Mouse (Mus musculus) midbrain, embryonic 10.5 days (tissue): ENCODE results near the gene Tnip1. TPM values are rescaled to one million over a fixed set of nuclear protein-coding genes. Genes with fewer than 3 reads are reported as not detected.
A peak's percentile ranks its signal among the peaks of the same experiment; 100 is the strongest.

Source experiments
- DNase-seq: peaks from one replicate; pipeline ENCODE4 v3.0.0-alpha.2; 2017; ENCODE audit warnings: low spot score
- H3K27ac ChIP-seq: fragments of 300-500 bp; sonication (generic); replicated peaks from 2 replicates; pipeline ENCODE4 v1.5.1; 2016; ENCODE audit warnings: mild to moderate bottlenecking
- H3K27me3 ChIP-seq: fragments of 300-500 bp; sonication (generic); 2 replicates; pipeline ENCODE4 v1.6.1; 2016; ENCODE audit warnings: low read depth, mild to moderate bottlenecking; ENCODE audit not compliant: poor library complexity, severe bottlenecking
- H3K36me3 ChIP-seq: fragments of 300-500 bp; sonication (generic); 2 replicates; pipeline ENCODE4 v1.6.1; 2016; ENCODE audit warnings: mild to moderate bottlenecking, moderate library complexity
- H3K4me1 ChIP-seq: fragments of 300-500 bp; sonication (generic); 2 replicates; pipeline ENCODE4 v1.6.1; 2016
- H3K4me3 ChIP-seq: fragments of 300-500 bp; sonication (generic); 2 replicates; pipeline ENCODE4 v1.5.1; 2016; ENCODE audit warnings: mild to moderate bottlenecking, moderate library complexity
- H3K9me3 ChIP-seq: fragments of 300-500 bp; sonication (generic); replicated peaks from 2 replicates; pipeline ENCODE4 v1.6.1; 2016; ENCODE audit warnings: mild to moderate bottlenecking
- WGBS: fragments of 180-500 bp; shearing (Covaris S2); methylation state at CpG from one replicate; pipeline ENCODE4 v1.1.7; 2016; 5-methylcytosine and 5-hydroxymethylcytosine counted together
- polyA plus RNA-seq: library from polyadenylated mRNA; unstranded; fragments of >200 nt; fragmentation: Nextera tagmentation; extraction: Ambion mirVana; gene quantifications from 2 replicates; pipeline ENCODE4 v1.2.1, GENCODE M21; 2016

The Tnip1 gene
- polyA plus RNA-seq, 1 experiment from 2014 or later: 9.5 TPM

DNA sequence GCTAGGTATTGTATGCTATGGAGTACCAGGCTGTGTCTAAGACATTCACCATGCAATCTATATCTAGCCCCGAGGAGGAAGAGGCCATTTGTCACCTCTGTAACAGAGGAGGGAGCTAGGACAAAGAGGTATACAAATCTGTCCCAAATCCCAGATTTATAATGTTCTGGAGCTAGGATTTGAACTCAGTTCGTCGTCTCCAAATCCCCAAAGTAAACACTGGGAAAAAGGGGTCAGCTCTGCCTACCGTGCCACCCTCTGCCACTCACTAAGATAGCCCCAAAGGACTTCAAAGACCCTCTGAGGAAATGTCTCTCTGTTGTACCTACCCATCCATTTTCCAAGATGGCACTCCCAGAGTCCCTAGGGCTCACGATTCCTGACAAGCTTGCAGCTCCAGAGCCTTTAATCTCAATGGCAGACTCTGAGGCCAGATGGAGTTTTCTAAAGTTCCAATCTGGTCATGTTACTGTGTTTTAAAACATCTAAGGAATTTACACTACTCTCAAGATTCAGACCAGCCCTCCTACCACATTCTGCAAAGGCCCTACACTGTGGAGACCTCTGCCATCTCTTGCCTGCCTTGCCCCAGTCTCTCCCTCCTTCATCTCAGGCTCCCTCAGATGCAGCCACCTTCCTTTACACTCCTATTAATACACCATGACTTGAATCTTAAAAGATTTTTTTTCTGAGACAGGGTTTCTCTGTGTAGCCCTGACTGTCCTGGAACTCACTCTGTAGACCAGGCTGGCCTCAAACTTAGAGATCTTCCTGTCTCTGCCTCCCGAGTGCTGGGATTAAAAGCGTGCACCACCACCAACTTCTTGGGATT lies 50.8 kb downstream of the Tnip1 start:
- no peak for DNase-seq
- Histone ChIP-seq H3K4me1 (no peaks in the 10 kb centered on the region), H3K27me3 (no peaks in the 10 kb centered on the region), H3K27ac (no peak overlapping the region), H3K9me3 (no peaks in the 10 kb centered on the region), H3K4me3 (no peak overlapping the region), H3K36me3 (peaks cover 72% of the 10 kb centered on the region)
- WGBS: 89% methylated on average over 7 of the region's 7 CpGs

DNA sequence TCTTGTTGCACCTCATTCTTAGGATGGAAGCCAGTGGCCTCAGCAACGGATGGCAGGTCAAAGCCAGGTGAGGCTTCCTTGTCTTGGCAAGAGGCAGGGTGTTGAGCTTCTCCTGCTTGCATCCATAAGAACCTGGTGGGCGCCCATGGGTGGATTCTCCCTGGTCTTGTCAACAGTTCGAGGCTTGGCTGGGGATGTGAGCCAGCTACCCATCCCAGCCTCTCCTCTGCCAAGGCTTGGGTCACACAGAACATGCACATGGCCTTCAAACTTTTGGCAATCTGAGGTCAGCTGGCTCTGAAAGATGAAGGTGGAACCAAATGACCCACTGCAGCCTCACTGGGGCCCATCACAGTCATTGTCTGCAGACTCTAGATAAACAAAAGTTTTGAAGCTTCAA lies 51.5 kb downstream of the Tnip1 start:
- Histone ChIP-seq H3K4me1 (no peaks in the 10 kb centered on the region), H3K36me3 (peaks cover 67% of the 10 kb centered on the region), H3K9me3 (no peaks in the 10 kb centered on the region), H3K27ac (no peak overlapping the region), H3K4me3 (no peak overlapping the region), H3K27me3 (no peaks in the 10 kb centered on the region)
- WGBS: 91% methylated on average over 3 of the region's 3 CpGs
- no peak for DNase-seq

DNA sequence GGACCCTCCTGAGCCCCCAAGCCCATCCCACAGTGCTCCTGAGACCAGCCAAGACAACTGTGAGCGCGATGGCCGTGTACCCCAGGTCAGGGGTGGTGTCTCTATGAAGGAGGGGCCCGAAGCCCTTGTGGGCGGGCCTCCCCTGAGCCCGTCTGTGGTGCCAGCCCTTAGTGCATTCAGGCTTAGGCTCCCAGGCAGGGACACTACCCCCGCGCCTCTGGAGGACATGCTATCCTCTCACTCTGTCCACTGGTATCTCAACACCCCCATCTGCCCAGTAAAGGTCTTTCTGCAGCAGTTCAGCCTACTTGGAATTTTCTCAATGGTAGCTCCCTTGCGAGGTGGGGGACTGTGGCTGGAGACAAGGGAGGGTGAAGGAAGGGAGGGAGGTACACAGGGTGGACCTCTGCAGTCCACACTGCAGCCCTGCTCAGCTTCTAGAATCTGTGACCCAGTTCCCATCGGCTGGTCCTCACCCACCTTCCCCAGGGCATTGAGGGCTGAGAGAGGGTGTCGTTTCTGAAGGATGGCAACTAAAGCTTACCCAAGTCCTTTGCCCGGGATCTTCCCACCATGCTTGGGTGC lies 52.5 kb downstream of the Tnip1 start:
- Histone ChIP-seq H3K36me3 (peaks cover 58% of the 10 kb centered on the region), H3K27me3 (no peaks in the 10 kb centered on the region), H3K27ac (no peak overlapping the region), H3K4me1 (no peaks in the 10 kb centered on the region), H3K4me3 (no peak overlapping the region), H3K9me3 (no peaks in the 10 kb centered on the region)
- no peak for DNase-seq
- 89% methylated on average over 12 of the region's 12 CpGs for WGBS

DNA sequence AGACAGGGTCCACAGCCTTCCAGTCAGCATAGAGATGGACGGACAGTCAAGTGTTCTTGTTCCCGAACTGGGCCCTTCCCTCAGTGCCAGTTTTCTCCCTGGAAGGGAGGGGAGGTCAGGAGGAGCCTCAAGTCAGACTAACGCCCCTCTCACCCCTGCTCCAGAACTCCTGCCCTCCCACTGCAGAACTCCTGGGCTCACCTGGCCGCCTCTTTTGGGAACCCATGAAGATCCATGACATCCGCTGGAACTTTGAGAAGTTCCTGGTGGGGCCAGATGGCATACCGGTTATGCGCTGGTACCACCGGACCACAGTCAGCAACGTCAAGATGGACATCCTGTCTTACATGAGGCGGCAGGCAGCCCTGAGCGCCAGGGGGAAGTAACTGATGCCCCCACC lies 53.4 kb downstream of the Tnip1 start:
- no peaks in the 10 kb centered on the region for H3K9me3 ChIP-seq
- H3K4me3 ChIP-seq: no peak overlapping the region
- no peak overlapping the region for H3K27ac ChIP-seq
- no peak for DNase-seq
- peaks cover 51% of the 10 kb centered on the region for H3K36me3 ChIP-seq
- WGBS: 94% methylated on average over 11 of the region's 11 CpGs
- H3K4me1 ChIP-seq: peaks cover 6% of the 10 kb centered on the region
- H3K27me3 ChIP-seq: no peaks in the 10 kb centered on the region

DNA sequence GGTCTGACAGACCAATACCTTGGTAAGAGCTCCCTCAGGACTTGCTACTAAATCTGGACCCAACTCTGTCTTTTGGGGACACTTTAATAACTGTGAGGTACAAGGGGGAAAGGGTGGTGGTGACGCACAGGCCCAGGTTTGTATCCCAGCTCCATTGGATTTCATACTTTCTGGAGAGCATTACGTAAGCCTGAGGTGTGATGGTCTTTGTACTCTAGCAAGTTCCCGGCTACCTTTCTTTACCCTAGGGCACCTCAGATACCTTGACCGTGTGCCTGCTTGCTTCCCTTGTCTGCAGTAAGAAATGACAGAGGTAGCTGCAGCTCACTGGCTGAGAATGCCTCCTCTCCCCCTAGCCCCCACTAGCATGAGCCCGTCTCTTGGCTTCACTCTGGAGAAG lies 55.5 kb downstream of the Tnip1 start:
- H3K27me3 ChIP-seq: peaks cover 9% of the 10 kb centered on the region
- peaks cover 26% of the 10 kb centered on the region for H3K4me1 ChIP-seq
- peaks cover 39% of the 10 kb centered on the region for H3K36me3 ChIP-seq
- no peak for DNase-seq
- H3K27ac ChIP-seq: no peak overlapping the region
- WGBS: 91% methylated on average over 5 of the region's 5 CpGs
- no peak overlapping the region for H3K4me3 ChIP-seq
- H3K9me3 ChIP-seq: no peaks in the 10 kb centered on the region

DNA sequence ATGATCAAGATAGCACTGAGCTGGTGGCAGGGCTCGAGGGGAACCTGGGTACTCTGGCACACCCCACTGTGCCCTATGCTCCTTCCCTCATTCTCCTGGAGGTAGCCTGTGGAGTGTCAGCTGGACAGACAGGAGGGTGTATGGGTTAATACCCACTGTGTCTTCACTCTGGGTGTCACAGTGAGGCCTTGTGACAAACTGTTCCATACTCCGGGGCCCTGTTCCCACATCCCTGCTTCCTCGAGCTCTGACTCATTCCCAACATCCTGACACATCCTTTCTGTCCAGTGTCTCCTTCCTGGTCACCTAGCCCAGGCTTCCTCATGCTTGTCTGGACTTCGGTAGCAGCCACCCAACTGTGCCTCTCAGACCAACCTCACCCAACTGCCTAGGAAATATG lies 56.3 kb downstream of the Tnip1 start:
- H3K27me3 ChIP-seq: peaks cover 9% of the 10 kb centered on the region
- no peak for DNase-seq
- H3K4me1 ChIP-seq: peaks cover 27% of the 10 kb centered on the region
- no peaks in the 10 kb centered on the region for H3K9me3 ChIP-seq
- no peak overlapping the region for H3K27ac ChIP-seq
- no peak overlapping the region for H3K4me3 ChIP-seq
- H3K36me3 ChIP-seq: peaks cover 37% of the 10 kb centered on the region
- WGBS: 86% methylated on average over 4 of the region's 4 CpGs

DNA sequence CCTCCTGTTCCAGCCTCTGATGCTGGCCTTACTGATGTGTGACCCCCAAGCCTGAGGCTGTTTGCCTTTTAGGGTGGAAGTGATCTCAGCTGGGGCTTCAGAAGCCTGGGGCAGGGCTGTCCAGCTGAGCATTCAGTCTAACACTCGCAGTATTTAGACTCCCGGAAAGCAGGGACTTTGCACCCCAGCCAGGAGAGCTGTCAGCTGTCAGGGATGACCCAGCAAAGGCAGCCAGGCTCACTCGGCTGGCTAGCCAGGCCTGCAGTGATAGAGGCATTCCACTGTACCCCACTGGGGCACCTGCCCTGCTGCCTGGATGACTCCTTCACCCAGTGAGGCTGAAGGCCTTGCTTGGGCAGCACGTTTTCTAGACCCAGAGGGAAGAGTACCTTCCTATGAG lies 56.8 kb downstream of the Tnip1 start:
- 75% methylated on average over 4 of the region's 4 CpGs for WGBS
- no peak overlapping the region for H3K27ac ChIP-seq
- no peak overlapping the region for H3K4me3 ChIP-seq
- H3K27me3 ChIP-seq: peaks cover 9% of the 10 kb centered on the region
- peaks cover 27% of the 10 kb centered on the region for H3K4me1 ChIP-seq
- DNase-seq: no peak
- peaks cover 31% of the 10 kb centered on the region for H3K36me3 ChIP-seq
- no peaks in the 10 kb centered on the region for H3K9me3 ChIP-seq

DNA sequence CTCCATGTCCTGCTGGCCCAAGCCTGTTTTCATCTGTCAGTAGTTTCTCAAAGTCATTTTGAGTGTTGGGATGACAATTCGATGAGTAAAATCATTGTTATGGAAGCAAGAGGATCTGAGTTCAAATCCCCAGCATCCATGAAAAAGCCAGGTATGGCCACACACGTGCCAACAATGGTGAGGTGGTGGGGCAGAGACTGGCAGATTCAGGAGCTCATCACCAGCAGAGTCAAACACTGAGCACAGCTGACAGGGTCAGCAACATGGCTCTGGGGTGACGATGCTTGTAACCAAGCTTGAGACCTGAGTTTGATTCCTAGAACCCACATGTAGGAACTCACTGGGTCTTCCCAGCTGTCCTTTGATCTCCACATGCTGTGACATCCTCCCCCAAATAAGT lies 57.6 kb downstream of the Tnip1 start:
- Histone ChIP-seq H3K4me3 (no peak overlapping the region), H3K27me3 (peaks cover 9% of the 10 kb centered on the region), H3K36me3 (peaks cover 23% of the 10 kb centered on the region), H3K4me1 (peaks cover 27% of the 10 kb centered on the region), H3K9me3 (no peaks in the 10 kb centered on the region), H3K27ac (no peak overlapping the region)
- WGBS: 92% methylated on average over 3 of the region's 3 CpGs
- no peak for DNase-seq

DNA sequence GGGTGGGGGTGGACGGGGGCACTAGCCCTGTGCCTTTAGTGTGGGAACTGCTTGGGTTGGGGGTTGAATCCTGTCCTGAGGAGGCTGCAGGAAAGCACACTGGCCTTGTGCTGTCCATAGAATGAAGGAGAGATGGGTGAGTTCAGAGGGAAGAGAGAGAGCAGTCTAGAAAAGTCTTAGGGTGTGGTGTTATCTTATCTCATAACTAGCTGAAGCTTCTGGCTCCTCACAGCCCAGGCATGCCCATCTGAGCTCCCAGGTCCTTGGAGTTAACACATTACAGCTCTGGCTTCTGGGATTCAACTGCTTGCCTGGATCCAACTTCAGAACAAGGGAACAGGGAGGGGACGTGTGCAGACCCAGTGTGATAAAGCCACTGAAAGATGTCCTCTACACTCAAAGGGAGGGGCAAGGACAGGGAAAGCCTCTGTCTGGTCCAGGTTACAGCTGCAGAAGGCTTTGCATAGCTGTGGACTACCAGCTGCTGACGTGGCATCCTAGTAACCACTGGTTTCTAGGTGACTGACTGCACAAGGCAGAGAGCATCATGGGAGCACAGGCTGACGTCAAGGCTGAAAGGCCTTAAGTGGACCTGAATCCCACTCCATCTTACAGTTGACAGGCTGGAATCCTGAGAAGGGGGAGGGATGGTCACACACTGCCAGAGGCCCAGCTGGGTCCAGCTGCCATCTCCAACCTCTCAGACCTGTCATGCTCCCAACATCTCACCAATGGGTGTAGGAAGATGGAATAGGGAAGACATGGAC lies 58.6 kb downstream of the Tnip1 start:
- peaks cover 9% of the 10 kb centered on the region for H3K27me3 ChIP-seq
- H3K4me1 ChIP-seq: peaks cover 27% of the 10 kb centered on the region
- no peak overlapping the region for H3K4me3 ChIP-seq
- no peak overlapping the region for H3K27ac ChIP-seq
- H3K9me3 ChIP-seq: no peaks in the 10 kb centered on the region
- 68% methylated on average over 4 of the region's 4 CpGs for WGBS
- peaks cover 13% of the 10 kb centered on the region for H3K36me3 ChIP-seq
- no peak for DNase-seq

DNA sequence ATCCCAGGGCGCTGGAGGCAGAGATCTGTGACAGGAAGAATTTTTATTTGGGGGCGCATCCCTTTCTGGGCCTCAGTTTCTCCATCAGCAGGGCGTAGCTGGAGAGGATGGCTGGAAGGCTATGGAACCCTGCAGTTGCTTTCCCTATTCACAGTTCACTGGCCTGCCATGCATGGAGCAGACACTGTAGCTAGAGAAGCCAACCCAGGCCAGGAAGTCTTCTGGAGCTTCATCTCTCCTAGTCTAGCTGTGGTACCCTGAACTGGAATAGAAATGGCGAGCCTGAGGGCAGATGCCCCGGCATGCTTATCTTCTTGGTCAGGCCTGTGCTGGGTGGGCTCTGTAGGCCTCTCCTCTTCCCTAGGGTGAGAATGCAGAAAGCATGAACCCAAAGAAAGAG lies 59.4 kb downstream of the Tnip1 start:
- no peaks in the 10 kb centered on the region for H3K9me3 ChIP-seq
- 76% methylated on average over 5 of the region's 5 CpGs for WGBS

DNA sequence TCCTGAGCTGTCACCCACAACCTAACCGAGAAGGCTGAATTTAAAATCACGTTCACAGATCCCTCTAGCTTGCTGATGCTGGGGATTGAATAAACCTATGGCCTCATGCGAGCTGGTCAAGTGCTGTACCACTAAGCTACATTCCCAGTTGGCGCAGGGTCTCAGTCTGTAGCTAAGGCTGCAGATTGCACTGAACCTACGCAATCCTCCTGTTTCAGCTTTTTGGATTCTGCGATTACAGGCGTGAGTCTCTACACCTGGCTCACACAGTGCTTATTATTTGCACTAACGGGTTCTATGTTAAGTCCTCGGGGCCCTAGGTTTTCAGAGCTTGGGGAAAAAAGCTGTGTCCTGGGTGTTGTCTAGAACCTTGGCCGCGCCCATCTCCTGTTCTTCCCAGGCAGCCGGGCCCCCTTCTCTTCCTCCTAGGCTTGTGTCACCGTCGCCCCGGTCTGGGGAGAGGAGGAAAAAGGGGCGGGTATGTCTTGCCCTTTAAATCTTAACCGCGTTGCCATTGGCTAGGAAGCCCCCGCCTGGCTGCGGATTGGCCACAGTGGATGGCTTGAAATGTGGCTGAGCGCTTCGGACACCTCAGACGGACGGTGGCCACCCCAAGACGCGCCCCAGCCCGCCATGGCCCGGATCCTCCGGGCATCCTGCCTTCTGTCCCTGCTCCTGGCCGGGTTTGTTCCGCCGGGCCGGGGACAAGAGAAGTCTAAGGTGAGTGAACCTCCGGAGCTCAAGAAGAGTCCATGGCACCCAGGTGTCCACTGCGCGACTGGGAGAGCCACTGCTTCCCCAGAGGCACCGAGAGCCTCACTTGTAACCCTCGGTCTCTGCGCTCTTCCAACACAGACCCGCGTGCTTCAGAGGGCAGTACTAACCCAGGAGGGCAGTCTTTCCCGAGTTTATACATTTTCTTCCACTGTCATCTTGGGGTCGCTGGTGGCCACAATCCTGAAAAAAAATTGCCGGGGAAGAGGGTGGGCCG lies 60.1 kb downstream of the Tnip1 start, which contains the start of gene Gpx3:
Gpx3 (plus strand) TSS at position 121 of the 991 bp plus-strand sequence.
- Histone ChIP-seq H3K27me3 (peaks cover 9% of the 10 kb centered on the region), H3K4me3 (peak within 1 kb of the TSS; percentile 67), H3K27ac (peak within 1 kb of the TSS; percentile 70), H3K36me3 (peaks cover 3% of the 10 kb centered on the region; the same call in 1 of the 2 replicates), H3K9me3 (no peaks in the 10 kb centered on the region), H3K4me1 (peaks cover 29% of the 10 kb centered on the region)
- 19% methylated on average over 43 of the region's 45 CpGs for whole genome bisulfite sequencing
- DNase-seq: peak; percentile 82

More for the DNA sequence above, 59.4 kb downstream of the Tnip1 start:
- peaks cover 9% of the 10 kb centered on the region; the same call in 1 of the 2 replicates for H3K36me3 ChIP-seq
- H3K4me3 ChIP-seq: peak overlapping the region; percentile 67
- H3K27me3 ChIP-seq: peaks cover 9% of the 10 kb centered on the region
- H3K27ac ChIP-seq: peak overlapping the region; percentile 70; the same call in 1 of the 2 replicates
- peaks cover 27% of the 10 kb centered on the region for H3K4me1 ChIP-seq
- DNase-seq: no peak

DNA sequence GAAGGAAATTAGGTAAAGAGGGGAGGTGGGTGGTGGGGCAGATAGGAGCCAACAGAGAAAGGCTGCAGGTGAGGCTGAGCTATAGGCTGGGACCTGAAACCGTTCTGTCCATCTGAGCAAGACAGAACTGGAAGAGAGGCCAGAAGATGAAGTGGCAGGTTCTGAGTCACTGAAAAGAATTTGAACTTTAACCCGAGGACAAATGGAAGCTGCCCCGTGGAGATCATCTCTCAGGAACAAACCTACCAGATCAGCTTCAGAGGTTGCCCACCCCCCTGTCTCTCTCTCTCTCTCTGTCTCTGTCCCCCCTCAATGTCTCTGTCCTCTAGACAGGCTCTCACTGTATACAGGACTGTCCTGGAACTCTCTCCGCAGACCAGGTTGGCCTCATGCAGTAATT lies 63.1 kb downstream of the Tnip1 start:
- H3K4me1 ChIP-seq: peaks cover 31% of the 10 kb centered on the region
- DNase-seq: no peak
- no peak overlapping the region for H3K4me3 ChIP-seq
- H3K9me3 ChIP-seq: no peaks in the 10 kb centered on the region
- WGBS: 75% methylated on average over 4 of the region's 4 CpGs
- no peak overlapping the region for H3K27ac ChIP-seq
- peaks cover 9% of the 10 kb centered on the region for H3K27me3 ChIP-seq
- no peaks in the 10 kb centered on the region for H3K36me3 ChIP-seq
